ENCODE assay signal across 16 mouse cellular contexts in the genomic region with DNA sequence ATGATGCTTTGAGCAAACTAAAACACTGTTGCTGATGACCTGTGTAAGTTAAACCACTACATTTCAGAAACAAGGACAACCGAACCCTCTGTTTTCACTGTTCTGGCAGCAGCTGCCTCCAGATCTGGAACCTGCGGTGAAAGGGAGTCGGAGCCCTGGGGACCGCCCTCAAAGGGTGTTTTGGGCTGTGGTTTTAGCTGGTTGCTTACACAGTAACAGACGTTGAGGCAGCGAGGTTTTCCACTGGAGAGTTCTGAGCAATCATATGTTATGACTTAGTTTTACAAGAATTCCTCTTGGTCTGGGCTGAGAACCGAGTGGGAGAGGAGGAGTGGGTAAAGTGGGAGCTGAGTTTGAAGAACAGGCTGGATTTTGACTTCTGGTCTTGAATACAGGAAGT. TPM values are rescaled to one million over a fixed set of nuclear protein-coding genes. Genes with fewer than 3 reads are reported as not detected.
A peak's percentile ranks its signal among the peaks of the same experiment; 100 is the strongest.
DNase-seq lines count a peak whose midpoint lies in the region; ATAC-seq lines count a peak whose summit lies in the region.
"Had no signal": no experiment of that assay in that cellular context is flagged by ENCODE, and none has a peak within 500 bp of the region (broad histone marks: within the 10 kb centered on the region; RNA-seq: fewer than 3 reads in every experiment).

No protein-coding gene starts in this region.

- H3K4me1 ChIP-seq in limb, embryonic 12.5 days (replicated peaks), result peaks cover 47% of the 10 kb centered on the region
- H3K4me1 ChIP-seq in midbrain, embryonic 14.5 days (ENCODE audit: control insufficient read depth, insufficient read depth, low read length), result no peaks in the 10 kb centered on the region
- H3K4me1 ChIP-seq: heart, embryonic 15.5 days; intestine, embryonic 15.5 days; liver, embryonic 13.5 days; stomach, embryonic 15.5 days had no signal

- ATAC-seq in limb, embryonic 12.5 days (ENCODE audit: insufficient number of reproducible peaks, insufficient read depth, low FRiP score, low TSS enrichment, low read depth), result no peak
- no peak for ATAC-seq in erythroid progenitor cell, adult 5-6 weeks (replicated peaks; ENCODE audit: low FRiP score, poor library complexity, severe bottlenecking)
- ATAC-seq in midbrain, embryonic 14.5 days (ENCODE audit: low FRiP score, low TSS enrichment), result no peak
- ATAC-seq: intestine, embryonic 15.5 days had no signal

- peak; percentile 68 for DNase-seq in CD4-positive, CD25-positive, alpha-beta regulatory T cell, adult 2 months (ENCODE audit: low read depth, low spot score)
- DNase-seq in T-cell, adult 2 months (ENCODE audit: low spot score), result peak; percentile 72
- peak; percentile 62 to 66 for DNase-seq in spleen, postnatal 36 days (ENCODE audit: low spot score in 2 of 2)
- no peak for DNase-seq in gastrocnemius, postnatal 25 days
- DNase-seq in gastrocnemius, postnatal 10 days, result no peak
- DNase-seq in midbrain, embryonic 14.5 days, result no peak
- DNase-seq: cerebellum, adult 9-11 months; kidney, postnatal 25 days; liver, embryonic 13.5 days had no signal

- no peaks in the 10 kb centered on the region for H3K27me3 ChIP-seq in limb, embryonic 12.5 days
- no peaks in the 10 kb centered on the region for H3K27me3 ChIP-seq in midbrain, embryonic 14.5 days (ENCODE audit: control insufficient read depth, insufficient read depth, low read length)
- H3K27me3 ChIP-seq: heart, embryonic 15.5 days; intestine, embryonic 15.5 days; liver, embryonic 13.5 days; stomach, embryonic 15.5 days had no signal

- peak overlapping the region; percentile 16; the same call in 1 of the 2 replicates for H3K4me2 ChIP-seq in limb, embryonic 12.5 days
- no peak overlapping the region for H3K4me2 ChIP-seq in midbrain, embryonic 14.5 days (ENCODE audit: low read length)
- H3K4me2 ChIP-seq: heart, embryonic 15.5 days; intestine, embryonic 15.5 days; liver, embryonic 13.5 days; stomach, embryonic 15.5 days had no signal

- H3K9ac ChIP-seq in limb, embryonic 12.5 days (replicated peaks), result no peak overlapping the region
- H3K9ac ChIP-seq in midbrain, embryonic 14.5 days (replicated peaks; ENCODE audit: low read length), result no peak overlapping the region
- H3K9ac ChIP-seq: heart, embryonic 15.5 days; intestine, embryonic 15.5 days; liver, embryonic 13.5 days; stomach, embryonic 15.5 days had no signal

- no peaks in the 10 kb centered on the region for H3K9me3 ChIP-seq in limb, embryonic 12.5 days
- no peaks in the 10 kb centered on the region for H3K9me3 ChIP-seq in midbrain, embryonic 14.5 days (ENCODE audit: control insufficient read depth, low read length)
- H3K9me3 ChIP-seq: G1E; heart, embryonic 15.5 days; intestine, embryonic 15.5 days; liver, embryonic 13.5 days; stomach, embryonic 15.5 days had no signal

- 41% methylated on average over 7 of the region's 7 CpGs for WGBS in limb, embryonic 12.5 days
- WGBS in midbrain, embryonic 14.5 days, result 84% methylated on average over 7 of the region's 7 CpGs

- H3K4me3 ChIP-seq in limb, embryonic 12.5 days (replicated peaks), result no peak overlapping the region
- H3K4me3 ChIP-seq in midbrain, embryonic 14.5 days (replicated peaks; ENCODE audit: low read depth, low read length), result no peak overlapping the region
- H3K4me3 ChIP-seq: heart, embryonic 15.5 days; intestine, embryonic 15.5 days; liver, embryonic 13.5 days; stomach, embryonic 15.5 days had no signal

- H3K36me3 ChIP-seq in limb, embryonic 12.5 days, result no peaks in the 10 kb centered on the region
- H3K36me3 ChIP-seq in midbrain, embryonic 14.5 days (ENCODE audit: control insufficient read depth, insufficient read depth, low read length), result no peaks in the 10 kb centered on the region
- H3K36me3 ChIP-seq: G1E; heart, embryonic 15.5 days; intestine, embryonic 15.5 days; liver, embryonic 13.5 days; stomach, embryonic 15.5 days had no signal

- peak overlapping the region; percentile 77 for H3K27ac ChIP-seq in limb, embryonic 12.5 days
- no peak overlapping the region for H3K27ac ChIP-seq in midbrain, embryonic 14.5 days (replicated peaks; ENCODE audit: low read depth, low read length)
- H3K27ac ChIP-seq: heart, embryonic 15.5 days; intestine, embryonic 15.5 days; liver, embryonic 13.5 days; macrophage; stomach, embryonic 15.5 days had no signal

RNA-seq across cellular contexts. Expression of a gene that starts 7.1 kb away (rescaled TPM):
- polyA plus RNA-seq in limb, embryonic 12.5 days (2016; fragmentation: Nextera tagmentation; extraction: Ambion mirVana), result 39.9 and 48.5 TPM in 2 replicates
- 1 to 10 TPM; 1.4 to 1.8 TPM for total RNA-seq in gastrocnemius, postnatal 25 days (2021)
- 6.8 and 9.6 TPM in 2 replicates for total RNA-seq in erythroid progenitor cell, adult 5-6 weeks (2015; ENCODE audit: low replicate concordance)
- total RNA-seq in erythroid progenitor cell, adult 5-6 weeks (2017; ENCODE audit: low replicate concordance), result 4.0 and 5.0 TPM in 2 replicates
- 1 to 10 TPM; 5.0 to 7.4 TPM for total RNA-seq in gastrocnemius, postnatal 10 days (2021)
- 20.3 and 20.8 TPM in 2 replicates for polyA plus RNA-seq in midbrain, embryonic 14.5 days (2014; fragmentation: Nextera tagmentation; extraction: Ambion mirVana)

Comparison
In these comparisons a context has a peak if more than half of its experiments do, and no peak if none do; other contexts are left out.
1. DNase-seq: peak in CD4-positive, CD25-positive, alpha-beta regulatory T cell, adult 2 months (single experiment), T-cell, adult 2 months (single experiment) and spleen, postnatal 36 days (2 of 2); none in gastrocnemius, postnatal 25 days (single experiment), gastrocnemius, postnatal 10 days (single experiment) and midbrain, embryonic 14.5 days (single experiment).